Mouse (Mus musculus) cortical plate, adult 2 months (tissue): ENCODE data around the gene Cyp2j9. TPM values are rescaled to one million over a fixed set of nuclear protein-coding genes. Genes with fewer than 3 reads are reported as not detected.

Experiments
- H3K27ac ChIP-seq: fragments of 200-500 bp; 2 replicates; pipeline ENCODE4 v1.5.1; 2012; ENCODE audit warnings: low read length, control low read depth, inconsistent platforms; ENCODE audit not compliant: insufficient read depth
- H3K4me1 ChIP-seq: fragments of 200-500 bp; 2 replicates; pipeline ENCODE4 v1.6.1; 2011; ENCODE audit warnings: low read length; ENCODE audit not compliant: control insufficient read depth, insufficient read depth
- H3K4me3 ChIP-seq: fragments of 200-500 bp; 2 replicates; pipeline ENCODE4 v1.5.1; 2011; ENCODE audit warnings: mild to moderate bottlenecking, low read length, control low read depth; ENCODE audit not compliant: insufficient read depth
- CTCF ChIP-seq: fragments of 200-500 bp; IDR thresholded peaks from 2 replicates; pipeline ENCODE4 v1.5.1; 2011; ENCODE audit warnings: mild to moderate bottlenecking, control low read depth, low read length; ENCODE audit not compliant: insufficient read depth; ENCODE audit errors: extremely low read depth
- POLR2A ChIP-seq: fragments of 200-500 bp; IDR thresholded peaks from 2 replicates; pipeline ENCODE4 v1.6.1; 2011; ENCODE audit warnings: mild to moderate bottlenecking, low read length, control low read depth; ENCODE audit not compliant: insufficient read depth; ENCODE audit errors: extremely low read depth
- polyA plus RNA-seq: library from polyadenylated mRNA; depleted of rRNA; stranded (reverse); fragments of >200 nt; gene quantifications from 2 replicates; pipeline ENCODE4 v1.2.3, GENCODE M21; 2012; rRNA removed

Gene Cyp2j9
- polyA plus RNA-seq, 1 experiment: 37.6 TPM

DNA sequence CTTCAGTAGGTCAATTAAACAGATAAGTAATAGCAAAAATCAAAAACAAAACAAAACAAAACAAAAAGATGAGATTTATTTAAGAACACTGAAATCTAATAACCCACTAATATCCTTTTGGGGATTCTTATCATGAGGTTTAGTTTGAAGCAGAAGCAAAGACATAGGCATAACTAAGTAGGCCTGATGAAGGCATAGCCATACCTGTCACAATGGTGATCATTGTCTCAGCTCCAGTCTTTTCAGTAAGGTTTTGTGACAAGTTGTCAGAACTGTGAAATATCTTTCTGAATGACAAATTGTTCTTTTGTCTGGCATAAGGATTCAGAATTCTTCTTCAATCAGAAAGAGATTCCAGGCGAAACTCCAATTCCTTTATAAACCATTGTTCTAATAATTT is 31.6 kb downstream of the Cyp2j9 start:
- TF ChIP-seq POLR2A (no peak), CTCF (no peak)
- H3K27ac ChIP-seq: no peak overlapping the region
- H3K4me3 ChIP-seq: no peak overlapping the region
- no peaks in the 10 kb centered on the region for H3K4me1 ChIP-seq

DNA sequence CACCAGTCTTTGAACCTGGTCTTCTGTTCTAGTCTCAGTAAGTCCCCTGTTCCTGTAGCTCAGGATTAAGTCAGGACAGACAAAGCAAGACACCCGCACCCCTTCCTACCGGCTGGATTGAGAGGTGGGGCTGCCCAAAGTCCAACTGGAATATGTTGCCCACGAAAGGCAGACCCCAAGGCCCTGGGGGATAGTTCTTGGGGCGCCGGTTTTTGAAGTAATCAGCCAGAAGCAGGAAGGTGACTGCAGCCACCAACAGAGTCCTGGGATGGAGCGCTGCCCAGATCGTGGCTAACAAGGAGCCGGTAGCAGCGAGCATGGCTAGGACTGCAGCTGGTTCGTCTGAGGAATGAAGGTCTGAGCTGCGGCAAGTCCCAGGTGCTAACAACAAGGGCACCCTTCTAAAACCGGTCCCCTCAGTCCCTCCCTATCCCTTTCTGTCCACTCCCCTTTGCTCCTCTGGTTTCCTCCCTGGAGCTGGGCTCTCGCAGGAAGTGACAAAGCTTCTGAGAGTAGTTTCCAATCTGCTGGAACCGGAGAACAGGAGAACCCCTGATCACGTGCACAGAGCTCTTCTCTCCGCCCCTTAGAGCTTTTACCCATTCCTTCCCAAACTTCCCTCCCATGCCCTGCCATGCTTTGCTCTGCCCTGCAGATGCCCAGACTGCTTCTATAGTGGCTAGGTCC is 38.1 kb downstream of the Cyp2j9 start, which contains the start of gene Cyp2j6:
Gene Cyp2j6, minus strand, starts transcription at position 529 of the 687 bp plus-strand sequence.
- Histone ChIP-seq H3K4me1 (no peaks in the 10 kb centered on the region), H3K27ac (no peak within 1 kb of the TSS), H3K4me3 (peak within 1 kb of the TSS; percentile 94)
- peak; percentile 87; the same call in 1 of the 2 replicates for TF ChIP-seq POLR2A
- TF ChIP-seq CTCF: no peak

GRCm38 (mm10) chr4:96551619-96552018 is 39.8 kb downstream of the Cyp2j9 start:
- Histone ChIP-seq H3K27ac (peak overlapping the region; percentile 71; the same call in 1 of the 2 replicates), H3K4me1 (peaks cover 2% of the 10 kb centered on the region; the same call in 1 of the 2 replicates), H3K4me3 (no peak overlapping the region; the same call in 1 of the 2 replicates)
- TF ChIP-seq CTCF: no peak
- no peak for TF ChIP-seq POLR2A

DNA sequence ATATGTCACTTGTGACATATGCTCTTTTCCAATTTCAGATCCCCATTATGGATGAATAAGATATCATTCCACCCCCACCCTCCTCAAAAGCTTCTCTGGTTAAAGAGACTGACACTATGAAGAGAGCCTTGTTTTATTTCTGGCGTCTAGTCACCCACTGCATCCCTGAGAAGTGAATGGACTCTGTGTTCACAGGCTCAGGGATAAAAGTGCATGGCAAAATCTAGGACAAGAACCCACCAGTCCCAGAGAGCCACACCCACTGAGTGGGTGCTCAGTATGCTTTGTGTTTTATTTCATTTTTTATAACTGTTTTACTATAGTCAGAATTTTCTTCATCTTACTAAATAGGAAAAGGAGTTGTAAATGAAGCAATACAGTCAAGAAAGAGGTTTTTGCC is 45.4 kb downstream of the Cyp2j9 start:
- Histone ChIP-seq H3K4me3 (no peak overlapping the region), H3K4me1 (peaks cover 5% of the 10 kb centered on the region), H3K27ac (no peak overlapping the region)
- TF ChIP-seq CTCF: no peak
- no peak for TF ChIP-seq POLR2A

DNA sequence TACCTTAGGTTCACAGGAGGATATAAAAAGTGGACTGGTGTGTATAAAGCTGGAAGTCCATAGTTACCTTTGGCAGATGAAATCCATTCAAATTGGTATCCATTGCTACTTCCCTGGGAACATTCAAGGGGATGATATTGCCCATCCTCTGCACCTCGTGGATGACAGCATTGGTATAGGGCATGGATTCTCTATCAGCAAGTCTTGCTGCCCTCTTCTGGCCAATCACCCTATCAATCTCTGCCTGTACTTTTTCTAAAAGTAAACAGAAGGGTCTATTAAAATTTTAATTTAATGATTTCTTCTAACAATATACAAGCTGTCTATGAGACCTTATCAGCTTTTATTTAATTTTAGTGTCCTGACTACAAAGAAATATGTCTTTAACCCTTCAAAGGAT is 65.6 kb downstream of the Cyp2j9 start:
- Histone ChIP-seq H3K4me1 (no peaks in the 10 kb centered on the region), H3K4me3 (no peak overlapping the region), H3K27ac (no peak overlapping the region)
- no peak for TF ChIP-seq POLR2A
- TF ChIP-seq CTCF: 0 out of 2 replicates have a peak, but pooled peaks have one; percentile 29

DNA sequence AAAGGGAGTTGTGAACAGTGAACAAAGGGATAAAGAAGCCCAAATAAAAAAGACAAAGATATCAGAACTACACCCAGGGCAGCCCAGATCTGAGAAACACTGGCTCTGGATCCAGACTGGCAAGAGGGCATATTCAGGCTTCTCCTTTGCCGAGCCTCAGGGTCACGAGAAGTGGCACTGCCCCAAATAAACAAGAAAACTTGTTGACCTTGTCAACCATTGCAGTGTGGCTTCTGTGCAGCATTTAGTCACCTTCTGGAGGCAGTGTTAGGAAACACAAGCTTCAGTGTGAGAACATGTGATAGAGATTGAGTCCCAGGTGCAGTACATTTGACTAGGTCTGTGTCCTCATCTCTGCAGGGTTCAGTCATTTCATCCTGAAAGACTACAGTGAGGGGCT is 69.1 kb downstream of the Cyp2j9 start:
- Histone ChIP-seq H3K27ac (no peak overlapping the region), H3K4me1 (no peaks in the 10 kb centered on the region), H3K4me3 (no peak overlapping the region)
- TF ChIP-seq CTCF: no peak
- no peak for TF ChIP-seq POLR2A

Other genes starting within 250 kb of the Cyp2j9 start
- gene Cyp2j11, start 242.9 kb downstream of the Cyp2j9 start, polyA plus RNA-seq: not detected in 2 replicates
- 0.23 and 0.25 TPM in 2 replicates for gene Cyp2j8, start 84.2 kb downstream of the Cyp2j9 start, polyA plus RNA-seq
- 14.3 and 14.5 TPM in 2 replicates for gene Cyp2j6, start 37.9 kb downstream of the Cyp2j9 start, polyA plus RNA-seq
- gene Cyp2j5, start 72.6 kb upstream of the Cyp2j9 start, polyA plus RNA-seq: not detected in 2 replicates
- not detected in 2 replicates for gene Gm12695, start 193.6 kb upstream of the Cyp2j9 start, polyA plus RNA-seq